Mouse (Mus musculus) heart, embryonic 10.5 days (tissue): ENCODE data around the gene Gpr150. TPM values are rescaled to one million over a fixed set of nuclear protein-coding genes. Genes with fewer than 3 reads are reported as not detected.

ENCODE experiments used
- DNase-seq: peaks from one replicate; pipeline ENCODE4 v3.0.0-alpha.2; 2017; ENCODE audit warnings: low spot score
- H3K27ac ChIP-seq: fragments of 300-500 bp; sonication (generic); 2 replicates; pipeline ENCODE4 v1.5.1; 2016; ENCODE audit warnings: mild to moderate bottlenecking
- H3K27me3 ChIP-seq: fragments of 300-500 bp; sonication (generic); 2 replicates; pipeline ENCODE4 v1.6.1; 2016; ENCODE audit warnings: mild to moderate bottlenecking; ENCODE audit not compliant: poor library complexity, insufficient read depth, severe bottlenecking
- H3K36me3 ChIP-seq: fragments of 300-500 bp; sonication (generic); 2 replicates; pipeline ENCODE4 v1.6.1; 2016; ENCODE audit warnings: mild to moderate bottlenecking, moderate library complexity
- H3K4me1 ChIP-seq: fragments of 300-500 bp; sonication (generic); 2 replicates; pipeline ENCODE4 v1.6.1; 2016; ENCODE audit warnings: mild to moderate bottlenecking
- H3K4me3 ChIP-seq: fragments of 300-500 bp; sonication (generic); 2 replicates; pipeline ENCODE4 v1.5.1; 2016; ENCODE audit warnings: mild to moderate bottlenecking, moderate library complexity
- H3K9me3 ChIP-seq: fragments of 300-500 bp; sonication (generic); 2 replicates; pipeline ENCODE4 v1.6.1; 2016; ENCODE audit warnings: mild to moderate bottlenecking, moderate library complexity
- WGBS: fragments of 180-500 bp; shearing (Covaris S2); methylation state at CpG from one replicate; pipeline ENCODE4 v1.1.7; 2016; 5-methylcytosine and 5-hydroxymethylcytosine counted together
- polyA plus RNA-seq: library from polyadenylated mRNA; unstranded; fragments of >200 nt; fragmentation: Nextera tagmentation; extraction: Ambion mirVana; gene quantifications from 2 replicates; pipeline ENCODE4 v1.2.1, GENCODE M21; 2016

Gene Gpr150
- polyA plus RNA-seq, 1 experiment from 2014 or later, result 0.72 TPM

GRCm38 (mm10) chr13:76055391-76056232 is 1.2 kb downstream of the Gpr150 start:
- WGBS, result 1% methylated on average over 59 of the region's 59 CpGs
- H3K27me3 ChIP-seq, result peaks cover 54% of the 10 kb centered on the region
- no peaks in the 10 kb centered on the region for H3K9me3 ChIP-seq
- H3K4me1 ChIP-seq, result peaks cover 16% of the 10 kb centered on the region
- peak overlapping the region; percentile 71; the same call in 1 of the 2 replicates for H3K27ac ChIP-seq
- peak; percentile 93 for DNase-seq
- no peaks in the 10 kb centered on the region for H3K36me3 ChIP-seq
- peak overlapping the region; percentile 66 for H3K4me3 ChIP-seq

- Histone ChIP-seq H3K36me3 (no peaks in the 10 kb centered on the region), H3K9me3 (no peaks in the 10 kb centered on the region), H3K4me3 (no peak overlapping the region), H3K27me3 (no peaks in the 10 kb centered on the region), H3K27ac (no peak overlapping the region), H3K4me1 (no peaks in the 10 kb centered on the region)
- no peak for DNase-seq
Measured at GRCm38 (mm10) chr13:76044971-76045370, 11.8 kb downstream of the Gpr150 start.

- no peaks in the 10 kb centered on the region for H3K4me1 ChIP-seq
- no peaks in the 10 kb centered on the region for H3K9me3 ChIP-seq
- H3K27ac ChIP-seq, result no peak overlapping the region
- H3K36me3 ChIP-seq, result no peaks in the 10 kb centered on the region
- WGBS, result 62% methylated on average over 1 of the region's 1 CpGs
- no peak overlapping the region for H3K4me3 ChIP-seq
- no peak for DNase-seq
- no peaks in the 10 kb centered on the region for H3K27me3 ChIP-seq
Measured at GRCm38 (mm10) chr13:76042455-76042854, 14.3 kb downstream of the Gpr150 start.

GRCm38 (mm10) chr13:76024588-76024987 is 32.2 kb downstream of the Gpr150 start:
- no peak for DNase-seq
- Histone ChIP-seq H3K9me3 (no peaks in the 10 kb centered on the region), H3K27me3 (no peaks in the 10 kb centered on the region), H3K36me3 (no peaks in the 10 kb centered on the region), H3K27ac (no peak overlapping the region), H3K4me1 (no peaks in the 10 kb centered on the region), H3K4me3 (no peak overlapping the region)
- 79% methylated on average over 3 of the region's 3 CpGs for WGBS

GRCm38 (mm10) chr13:76021782-76022181 is 35.0 kb downstream of the Gpr150 start:
- no peaks in the 10 kb centered on the region for H3K36me3 ChIP-seq
- no peaks in the 10 kb centered on the region for H3K27me3 ChIP-seq
- no peaks in the 10 kb centered on the region for H3K9me3 ChIP-seq
- H3K27ac ChIP-seq, result no peak overlapping the region
- H3K4me1 ChIP-seq, result no peaks in the 10 kb centered on the region
- no peak for DNase-seq
- WGBS, result 89% methylated on average over 2 of the region's 2 CpGs
- H3K4me3 ChIP-seq, result no peak overlapping the region

- no peak for DNase-seq
- peak overlapping the region; percentile 97; the same call in 1 of the 2 replicates for H3K27ac ChIP-seq
- WGBS, result 44% methylated on average over 5 of the region's 5 CpGs
- H3K4me3 ChIP-seq, result peak overlapping the region; percentile 83
- no peaks in the 10 kb centered on the region for H3K36me3 ChIP-seq
- no peaks in the 10 kb centered on the region for H3K4me1 ChIP-seq
- H3K9me3 ChIP-seq, result no peaks in the 10 kb centered on the region
- no peaks in the 10 kb centered on the region for H3K27me3 ChIP-seq
Measured at GRCm38 (mm10) chr13:76018844-76019400, 37.9 kb downstream of the Gpr150 start.

- no peaks in the 10 kb centered on the region for H3K4me1 ChIP-seq
- H3K27ac ChIP-seq, result peak within 1 kb of the TSS; percentile 97
- 1% methylated on average over 50 of the region's 50 CpGs for WGBS
Measured at GRCm38 (mm10) chr13:76017974-76018843, 38.6 kb downstream of the Gpr150 start, which contains the start of gene Rfesd. Rfesd (minus strand) TSS chr13:76018719.

GRCm38 (mm10) chr13:76017465-76017864 is 39.3 kb downstream of the Gpr150 start:
- no peaks in the 10 kb centered on the region for H3K36me3 ChIP-seq
- no peak for DNase-seq
- peak overlapping the region; percentile 83 for H3K4me3 ChIP-seq
- peak overlapping the region; percentile 97 for H3K27ac ChIP-seq
- H3K27me3 ChIP-seq, result no peaks in the 10 kb centered on the region
- no peaks in the 10 kb centered on the region for H3K9me3 ChIP-seq
- no peaks in the 10 kb centered on the region for H3K4me1 ChIP-seq
- WGBS, result 63% methylated on average over 4 of the region's 4 CpGs

More at GRCm38 (mm10) chr13:76017974-76018843, 38.6 kb downstream of the Gpr150 start, which contains the start of gene Rfesd:
- Histone ChIP-seq H3K36me3 (no peaks in the 10 kb centered on the region), H3K27me3 (no peaks in the 10 kb centered on the region), H3K4me3 (peak within 1 kb of the TSS; percentile 83), H3K9me3 (no peaks in the 10 kb centered on the region)
- DNase-seq, result peak; percentile 99

GRCm38 (mm10) chr13:76014511-76014910 is 42.3 kb downstream of the Gpr150 start:
- no peaks in the 10 kb centered on the region for H3K27me3 ChIP-seq
- 44% methylated on average over 2 of the region's 2 CpGs for WGBS
- no peak overlapping the region for H3K27ac ChIP-seq
- no peak overlapping the region for H3K4me3 ChIP-seq
- no peaks in the 10 kb centered on the region for H3K9me3 ChIP-seq
- no peaks in the 10 kb centered on the region for H3K4me1 ChIP-seq
- DNase-seq, result no peak
- no peaks in the 10 kb centered on the region for H3K36me3 ChIP-seq

Other genes with a start within 250 kb of the Gpr150 start
- 50.6 and 74.5 TPM in 2 replicates for gene Glrx, start 217.1 kb downstream of the Gpr150 start, polyA plus RNA-seq
- gene Rhobtb3, start 113.1 kb downstream of the Gpr150 start, polyA plus RNA-seq, result 21.7 and 27.4 TPM in 2 replicates
- 0.28 and 0.34 TPM in 2 replicates for gene Spata9, start 89.8 kb downstream of the Gpr150 start, polyA plus RNA-seq
- gene Rfesd, start 38.3 kb downstream of the Gpr150 start, polyA plus RNA-seq, result 36.2 and 37.0 TPM in 2 replicates
- 2.7 and 3.8 TPM in 2 replicates for gene Arsk, start 41.7 kb upstream of the Gpr150 start, polyA plus RNA-seq
- 10.8 and 11.0 TPM in 2 replicates for gene Ttc37, start 41.7 kb upstream of the Gpr150 start, polyA plus RNA-seq
- not detected in 2 replicates for gene Fam81b, start 248.1 kb upstream of the Gpr150 start, polyA plus RNA-seq